Mouse (Mus musculus): ENCODE measurements around the gene Lcp2. TPM values are rescaled to one million over a fixed set of nuclear protein-coding genes. Genes with fewer than 3 reads are reported as not detected.

The Lcp2 gene
- polyA plus RNA-seq, 1 experiment from 2014 or later: 9.8 TPM

DNA sequence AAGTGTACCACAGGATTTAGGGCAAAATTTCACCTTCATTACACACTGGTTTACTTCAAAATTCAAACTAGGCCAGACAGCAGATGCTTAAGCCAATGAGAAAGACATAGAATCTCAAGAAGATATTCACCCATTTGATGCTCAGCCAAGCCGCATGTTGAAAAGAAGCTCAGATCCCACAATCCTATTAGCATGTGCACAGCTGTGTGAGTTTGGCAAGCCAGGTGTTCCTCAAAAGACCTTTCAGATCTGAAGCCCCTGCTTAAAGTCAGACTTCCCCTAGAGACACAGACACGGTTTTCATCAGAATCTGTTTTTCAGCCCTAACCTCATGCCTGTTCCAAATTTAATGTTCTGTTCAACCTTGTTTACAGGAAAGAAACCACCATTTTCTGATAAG is 31.1 kb downstream of the Lcp2 start:
- Histone ChIP-seq H3K4me2 (ENCODE audit: low read depth, low read length) (no peak overlapping the region), H3K27ac (ENCODE audit: low read depth) (no peak overlapping the region), H3K36me3 (replicated peaks; ENCODE audit: insufficient read depth, low read length) (peaks cover 3% of the 10 kb centered on the region; the same call in 1 of the 2 replicates), H3K9me3 (ENCODE audit: low read length) (no peaks in the 10 kb centered on the region), H3K4me3 (ENCODE audit: low read depth, low read length) (no peak overlapping the region), H3K27me3 (ENCODE audit: insufficient read depth, low read length) (no peaks in the 10 kb centered on the region), H3K4me1 (ENCODE audit: insufficient read depth) (peaks cover 3% of the 10 kb centered on the region; the same call in 1 of the 2 replicates), H3K9ac (replicated peaks) (no peak overlapping the region)
- TF ChIP-seq CTCF (IDR thresholded peaks at IDR 0.05; ENCODE audit: low read depth) (no peak), EP300 (IDR thresholded peaks at IDR 0.05; ENCODE audit: low read depth) (no peak)
- ATAC-seq (no peak), DNase-seq (no peak)
- 60% methylated on average over 2 of the region's 2 CpGs for WGBS (ENCODE audit: insufficient replicate concordance)

DNA sequence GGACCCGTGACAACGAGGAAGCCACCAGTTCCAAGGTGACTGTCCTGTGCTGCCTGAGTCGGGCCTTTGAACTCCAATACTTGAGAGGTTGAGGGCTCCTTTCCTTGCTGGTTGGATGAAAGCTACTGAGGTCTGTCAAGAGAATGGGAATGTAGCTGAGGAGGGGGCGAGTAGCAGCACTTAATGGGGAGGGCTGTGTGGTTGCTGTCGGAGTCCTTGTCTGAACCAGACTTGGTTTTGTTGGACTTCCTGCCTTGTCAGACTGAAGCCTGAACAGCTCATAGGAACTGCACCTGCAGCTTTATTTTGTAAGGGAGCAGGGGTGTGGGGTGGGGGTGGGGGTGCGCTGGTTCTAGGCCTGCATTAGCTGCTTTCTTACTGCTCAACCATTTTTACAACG is 31.9 kb downstream of the Lcp2 start:
- Histone ChIP-seq H3K9ac (replicated peaks) (no peak overlapping the region), H3K9me3 (ENCODE audit: low read length) (no peaks in the 10 kb centered on the region), H3K27me3 (ENCODE audit: insufficient read depth, low read length) (no peaks in the 10 kb centered on the region), H3K4me3 (ENCODE audit: low read depth, low read length) (no peak overlapping the region), H3K4me2 (ENCODE audit: low read depth, low read length) (no peak overlapping the region), H3K36me3 (replicated peaks; ENCODE audit: insufficient read depth, low read length) (peaks cover 6% of the 10 kb centered on the region; the same call in 1 of the 2 replicates), H3K27ac (ENCODE audit: low read depth) (no peak overlapping the region), H3K4me1 (ENCODE audit: insufficient read depth) (no peaks in the 10 kb centered on the region)
- TF ChIP-seq CTCF (IDR thresholded peaks at IDR 0.05; ENCODE audit: low read depth): no peak
- no peak for TF ChIP-seq EP300 (IDR thresholded peaks at IDR 0.05; ENCODE audit: low read depth)
- WGBS (ENCODE audit: insufficient replicate concordance): 68% methylated on average over 7 of the region's 7 CpGs
- ATAC-seq (no peak), DNase-seq (no peak)

DNA sequence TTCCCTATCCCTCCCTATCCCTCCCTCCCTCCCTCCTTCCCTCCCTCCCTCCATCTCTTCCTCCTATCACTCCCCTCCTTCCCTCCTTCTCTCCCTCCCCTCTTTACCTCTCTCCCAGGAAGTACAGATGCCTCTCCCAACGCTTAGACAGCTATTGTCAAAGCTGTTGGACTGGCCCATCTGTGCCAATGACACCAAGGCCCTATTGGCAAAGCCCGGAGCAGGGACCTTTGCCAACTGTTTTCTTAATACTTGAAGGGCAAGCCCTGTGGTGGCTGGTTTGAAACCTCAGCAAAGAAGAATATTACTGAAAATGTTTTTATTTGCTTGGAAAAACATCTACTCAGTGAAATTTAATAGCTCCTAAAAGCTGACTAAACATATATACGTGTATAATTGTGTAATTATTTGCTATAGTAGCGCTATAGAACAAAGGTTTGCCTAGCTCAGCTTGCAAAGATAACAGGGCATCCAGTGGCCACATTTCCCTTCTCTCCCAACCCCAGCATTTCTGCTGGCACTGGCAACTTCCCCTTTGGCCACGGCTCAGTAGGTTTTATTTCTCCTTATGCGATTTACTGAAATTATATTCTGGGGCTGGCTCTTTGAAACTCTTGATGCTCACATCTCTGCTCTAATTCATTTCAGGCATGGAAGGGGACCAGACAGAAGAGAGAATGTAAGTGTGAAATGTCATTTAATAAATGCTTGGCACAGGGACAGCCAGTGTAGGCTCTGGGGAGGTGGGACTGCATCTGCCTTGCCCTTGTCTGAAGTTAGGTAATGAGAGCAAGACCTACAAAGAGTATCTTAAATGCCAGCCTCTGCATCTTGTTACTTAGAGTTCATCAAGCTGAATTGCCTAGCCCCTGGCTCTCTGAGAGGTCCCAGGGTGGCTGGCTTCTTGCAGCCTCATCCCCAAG is 33.1 kb downstream of the Lcp2 start:
- Histone ChIP-seq H3K9ac (replicated peaks) (no peak overlapping the region), H3K4me3 (ENCODE audit: low read depth, low read length) (no peak overlapping the region), H3K4me1 (ENCODE audit: insufficient read depth) (no peaks in the 10 kb centered on the region), H3K27me3 (ENCODE audit: insufficient read depth, low read length) (no peaks in the 10 kb centered on the region), H3K27ac (ENCODE audit: low read depth) (no peak overlapping the region), H3K9me3 (ENCODE audit: low read length) (no peaks in the 10 kb centered on the region), H3K4me2 (ENCODE audit: low read depth, low read length) (no peak overlapping the region), H3K36me3 (replicated peaks; ENCODE audit: insufficient read depth, low read length) (peaks cover 6% of the 10 kb centered on the region; the same call in 1 of the 2 replicates)
- ATAC-seq (no peak), DNase-seq (no peak)
- 43% methylated on average over 6 of the region's 6 CpGs for WGBS (ENCODE audit: insufficient replicate concordance)
- TF ChIP-seq CTCF (IDR thresholded peaks at IDR 0.05; ENCODE audit: low read depth) (no peak), EP300 (IDR thresholded peaks at IDR 0.05; ENCODE audit: low read depth) (no peak)

DNA sequence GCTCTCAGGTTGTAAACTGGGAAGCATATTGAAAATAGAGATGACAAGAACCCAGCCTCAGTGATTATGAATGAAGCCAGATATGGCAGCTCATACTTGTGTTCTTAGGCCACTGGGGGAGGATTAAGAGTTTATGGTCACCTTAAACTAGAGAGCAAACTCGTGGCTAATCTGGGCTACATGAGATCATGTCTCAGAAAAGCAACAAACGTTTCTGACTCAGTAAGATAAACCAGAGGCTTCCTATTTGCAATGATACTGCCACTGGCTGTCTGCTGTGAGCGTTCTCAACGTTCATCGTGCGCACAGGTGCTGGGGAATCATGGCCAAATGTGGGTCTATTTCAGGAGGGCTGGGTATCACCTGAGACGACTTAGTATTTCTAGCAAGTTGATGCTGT is 37.1 kb downstream of the Lcp2 start:
- ATAC-seq (no peak), DNase-seq (no peak)
- no peaks in the 10 kb centered on the region for H3K27me3 ChIP-seq (ENCODE audit: insufficient read depth, low read length)
- H3K4me2 ChIP-seq (ENCODE audit: low read depth, low read length): no peak overlapping the region
- no peak for TF ChIP-seq EP300 (IDR thresholded peaks at IDR 0.05; ENCODE audit: low read depth)
- no peak for TF ChIP-seq CTCF (IDR thresholded peaks at IDR 0.05; ENCODE audit: low read depth)
- H3K9ac ChIP-seq (replicated peaks): no peak overlapping the region
- no peak overlapping the region for H3K4me3 ChIP-seq (ENCODE audit: low read depth, low read length)
- H3K9me3 ChIP-seq (ENCODE audit: low read length): no peaks in the 10 kb centered on the region
- H3K36me3 ChIP-seq (replicated peaks; ENCODE audit: insufficient read depth, low read length): peaks cover 3% of the 10 kb centered on the region; the same call in 1 of the 2 replicates
- no peak overlapping the region for H3K27ac ChIP-seq (ENCODE audit: low read depth)
- WGBS (ENCODE audit: insufficient replicate concordance): 53% methylated on average over 7 of the region's 7 CpGs
- H3K4me1 ChIP-seq (ENCODE audit: insufficient read depth): no peaks in the 10 kb centered on the region

DNA sequence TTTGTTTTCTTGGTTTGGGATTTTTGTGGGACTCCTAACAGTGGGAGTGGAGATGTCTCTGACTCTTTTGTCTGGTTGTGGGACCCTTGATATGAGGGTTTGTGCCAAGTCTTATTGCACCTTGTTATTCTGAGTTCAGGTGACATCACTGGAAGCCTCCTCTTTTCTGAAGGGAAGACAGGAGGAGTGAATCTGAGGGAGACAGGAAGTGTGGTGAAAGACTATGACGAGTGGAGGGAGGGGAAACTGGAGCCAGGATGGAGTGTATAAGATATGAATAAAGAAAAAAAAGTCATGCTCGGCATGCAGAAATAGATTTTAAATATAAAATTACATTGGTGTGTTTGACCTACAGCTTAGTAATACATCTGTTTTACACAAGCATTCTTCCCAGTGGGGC is 37.9 kb downstream of the Lcp2 start:
- WGBS (ENCODE audit: insufficient replicate concordance): 35% methylated on average over 2 of the region's 2 CpGs
- peaks cover 3% of the 10 kb centered on the region; the same call in 1 of the 2 replicates for H3K36me3 ChIP-seq (replicated peaks; ENCODE audit: insufficient read depth, low read length)
- H3K9ac ChIP-seq (replicated peaks): no peak overlapping the region
- no peak overlapping the region for H3K4me3 ChIP-seq (ENCODE audit: low read depth, low read length)
- TF ChIP-seq CTCF (IDR thresholded peaks at IDR 0.05; ENCODE audit: low read depth): no peak
- no peak for TF ChIP-seq EP300 (IDR thresholded peaks at IDR 0.05; ENCODE audit: low read depth)
- H3K4me1 ChIP-seq (ENCODE audit: insufficient read depth): no peaks in the 10 kb centered on the region
- no peak for DNase-seq
- H3K9me3 ChIP-seq (ENCODE audit: low read length): no peaks in the 10 kb centered on the region
- no peaks in the 10 kb centered on the region for H3K27me3 ChIP-seq (ENCODE audit: insufficient read depth, low read length)
- H3K4me2 ChIP-seq (ENCODE audit: low read depth, low read length): no peak overlapping the region
- ATAC-seq: no peak
- no peak overlapping the region for H3K27ac ChIP-seq (ENCODE audit: low read depth)

GRCm38 (mm10) chr11:34086164-34086751 is 39.5 kb downstream of the Lcp2 start:
- ATAC-seq (no peak), DNase-seq (no peak)
- H3K4me3 ChIP-seq (ENCODE audit: low read depth, low read length): no peak overlapping the region
- H3K9me3 ChIP-seq (ENCODE audit: low read length): no peaks in the 10 kb centered on the region
- no peak overlapping the region for H3K4me2 ChIP-seq (ENCODE audit: low read depth, low read length)
- H3K4me1 ChIP-seq (ENCODE audit: insufficient read depth): no peaks in the 10 kb centered on the region
- no peak overlapping the region for H3K9ac ChIP-seq (replicated peaks)
- TF ChIP-seq EP300 (IDR thresholded peaks at IDR 0.05; ENCODE audit: low read depth) (no peak), CTCF (IDR thresholded peaks at IDR 0.05; ENCODE audit: low read depth) (no peak)
- peaks cover 3% of the 10 kb centered on the region; the same call in 1 of the 2 replicates for H3K36me3 ChIP-seq (replicated peaks; ENCODE audit: insufficient read depth, low read length)
- H3K27ac ChIP-seq (ENCODE audit: low read depth): no peak overlapping the region
- 68% methylated on average over 8 of the region's 8 CpGs for WGBS (ENCODE audit: insufficient replicate concordance)
- no peaks in the 10 kb centered on the region for H3K27me3 ChIP-seq (ENCODE audit: insufficient read depth, low read length)

Data from liver, postnatal 0 days (tissue).